Mouse (Mus musculus): ENCODE measurements around the gene Gm20388.

DNA sequence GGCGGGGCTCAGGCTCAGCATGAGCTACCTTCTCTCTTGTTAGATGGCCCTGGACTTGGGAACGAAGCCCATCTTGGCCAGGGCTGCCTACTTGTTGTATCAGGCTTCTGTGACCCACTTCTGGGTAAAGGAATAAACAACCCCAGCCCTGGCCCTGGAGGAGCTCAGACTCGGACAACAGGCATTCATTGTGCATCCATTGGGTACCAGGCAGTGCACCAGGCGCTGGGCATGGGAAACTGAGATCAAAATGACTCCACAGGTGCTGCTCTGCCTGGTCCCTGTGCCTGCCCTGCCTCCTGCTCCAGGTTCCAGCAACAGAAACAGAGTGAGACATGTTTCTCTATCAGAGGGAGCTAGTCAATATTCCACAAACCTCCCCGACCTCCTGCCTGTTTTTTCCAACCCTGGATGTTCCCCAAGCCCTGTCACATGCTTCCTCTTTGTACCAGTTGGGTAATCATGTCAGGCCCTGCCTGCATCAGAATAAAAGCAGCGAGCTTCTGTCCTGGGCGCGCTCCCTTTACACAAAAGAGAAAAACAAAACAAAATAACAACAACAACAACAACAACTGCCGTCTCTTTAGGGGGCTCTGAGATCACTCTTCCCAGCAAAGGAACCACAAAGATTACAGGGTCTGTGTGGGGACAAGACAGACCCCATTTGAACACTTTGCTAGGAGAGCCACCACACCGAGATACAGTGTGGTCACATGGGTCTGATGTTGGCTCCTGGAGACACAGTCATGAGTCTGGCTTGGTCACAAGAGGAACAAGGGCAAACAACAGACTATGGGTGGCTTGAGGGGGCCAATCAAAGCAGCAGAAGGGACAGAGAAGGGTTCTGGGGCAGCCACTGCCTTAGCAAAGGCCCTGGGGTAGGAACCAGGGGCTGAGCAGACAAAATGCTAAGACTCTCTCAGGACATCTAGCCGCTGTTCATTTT lies 708.9 kb downstream of the Gm20388 start:
- TF ChIP-seq CTCF (IDR thresholded peaks at IDR 0.05; ENCODE audit: borderline replicate concordance, insufficient read depth, low read depth, low read length) = no peak
- TF ChIP-seq POLR2A (IDR thresholded peaks at IDR 0.05; ENCODE audit: borderline replicate concordance, insufficient read depth, low read length) = no peak
